Mouse (Mus musculus) MN1 (cell line): ENCODE measurements at regions not wholly inside any gene's neighbourhood (a gene's known extent, or its start where the extent isn't known, plus 50 kb on each side); places are given as distances from the start of the nearest gene placed in this dataset.

Experiments
- DNase-seq: peaks from one replicate; pipeline ENCODE4 v3.0.0-alpha.2; 2016; ENCODE audit warnings: low spot score

DNA sequence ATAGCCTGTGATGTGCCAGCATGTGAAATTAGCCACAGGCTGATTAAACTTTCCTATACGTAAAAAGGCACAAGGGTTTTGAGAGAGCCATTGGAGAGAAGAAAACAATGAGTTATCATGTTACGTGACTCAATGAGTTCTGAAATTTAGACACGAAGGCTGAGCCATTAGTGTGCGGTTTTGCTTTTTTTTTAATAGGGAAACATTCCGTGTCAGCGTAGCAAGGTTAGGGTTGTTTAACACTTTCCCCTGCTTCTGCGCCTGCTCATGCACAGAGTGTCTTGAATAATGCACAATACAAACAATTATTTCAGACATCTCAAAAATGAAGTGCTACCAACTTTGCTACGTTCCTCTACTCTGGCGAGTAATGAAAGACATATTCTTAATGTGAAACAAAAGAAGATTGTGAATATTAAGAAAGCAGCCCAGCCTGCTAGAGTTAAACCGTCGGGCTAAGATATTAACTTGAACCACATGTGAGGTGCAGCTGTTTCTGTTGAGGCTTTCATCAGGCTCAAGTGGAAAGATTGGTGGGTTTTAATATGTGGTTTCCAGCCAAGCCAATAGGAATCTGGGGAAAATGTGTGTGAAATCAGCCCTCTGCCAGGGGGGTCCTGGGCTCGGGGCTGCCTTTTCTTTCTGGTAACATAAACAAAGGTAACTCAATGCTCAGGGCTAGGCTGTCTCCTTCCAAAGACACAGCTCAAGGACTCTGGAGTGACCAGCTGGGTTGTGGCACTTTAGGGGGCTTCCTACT, 287.2 kb downstream of the Slc4a3 start:
- DNase-seq: no peak

- DNase-seq: no peak
Measured at GRCm38 (mm10) chr1:75834361-75834760, 288.3 kb downstream of the Slc4a3 start.

DNA sequence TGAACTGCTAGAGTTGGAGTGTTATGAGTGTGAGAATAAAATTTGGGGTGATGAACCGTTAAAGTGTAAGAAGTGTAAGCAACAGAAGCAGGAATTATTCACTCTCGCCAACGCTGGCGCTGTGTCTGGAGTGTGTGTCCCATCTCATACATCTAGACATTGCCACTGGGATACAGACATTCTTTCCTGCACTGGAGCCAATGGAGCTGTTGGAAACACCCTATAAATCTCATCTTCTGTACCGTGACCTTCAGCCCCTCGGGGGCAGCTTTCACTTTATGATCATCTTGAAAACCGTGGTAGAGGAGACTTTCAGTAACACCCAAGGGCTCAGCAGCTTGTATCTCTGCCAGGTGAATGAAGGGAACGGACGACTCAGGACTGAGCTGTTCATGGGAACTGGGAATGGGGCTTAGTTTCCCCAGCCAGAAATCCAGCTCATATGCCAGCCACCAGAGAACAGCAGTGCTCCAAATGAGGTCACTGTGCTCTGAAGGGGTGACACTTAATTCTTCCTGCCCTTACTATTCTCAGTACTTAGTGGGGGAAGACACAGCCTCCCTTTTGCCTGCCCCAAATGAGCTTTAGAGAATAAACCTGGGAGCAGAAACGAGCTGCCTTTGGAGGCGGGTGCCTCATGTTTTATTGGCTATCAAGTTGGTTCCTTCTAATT, 293.6 kb downstream of the Slc4a3 start:
- no peak for DNase-seq

- no peak for DNase-seq
Measured at GRCm38 (mm10) chr1:75842396-75842795, 296.3 kb downstream of the Slc4a3 start.

DNA sequence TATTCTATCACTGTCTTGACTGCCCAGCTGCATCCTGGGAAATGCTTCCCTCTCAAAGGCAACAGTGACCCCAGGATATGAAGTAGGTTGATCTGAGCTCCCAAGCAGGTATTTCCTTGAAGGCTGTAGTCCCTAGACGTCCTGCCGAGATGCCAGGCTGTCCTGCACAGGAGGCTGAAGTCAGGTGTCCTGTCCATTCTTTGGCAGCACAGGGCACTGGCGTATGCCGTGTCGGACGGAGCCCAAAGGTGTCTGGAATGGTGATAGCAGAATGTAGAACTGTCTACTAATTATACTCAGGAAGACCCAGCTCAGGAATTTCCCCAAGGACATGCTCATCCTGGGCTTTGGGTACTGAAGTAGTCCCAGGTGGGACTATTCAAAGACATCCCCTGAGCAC, 297.3 kb downstream of the Slc4a3 start:
- no peak for DNase-seq

DNA sequence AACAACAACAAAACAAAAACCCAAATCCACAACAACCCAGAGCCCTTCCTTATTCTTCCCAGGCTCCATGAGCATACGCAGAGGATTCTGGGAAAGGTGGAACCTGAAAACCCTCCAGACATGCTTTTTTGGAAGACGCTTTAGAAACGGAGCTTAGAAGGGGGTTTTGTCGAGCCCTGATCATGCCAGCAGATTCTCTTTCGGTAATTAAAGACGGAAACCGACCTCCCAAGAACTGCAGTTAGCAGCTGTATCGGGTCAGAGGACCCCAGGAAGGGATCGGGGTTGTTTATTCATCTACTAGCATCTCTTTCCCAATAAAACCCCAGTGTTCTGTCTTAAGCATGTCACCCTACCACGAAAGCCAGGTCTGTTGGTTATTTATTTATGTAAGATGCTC, 298.1 kb downstream of the Slc4a3 start:
- no peak for DNase-seq

DNA sequence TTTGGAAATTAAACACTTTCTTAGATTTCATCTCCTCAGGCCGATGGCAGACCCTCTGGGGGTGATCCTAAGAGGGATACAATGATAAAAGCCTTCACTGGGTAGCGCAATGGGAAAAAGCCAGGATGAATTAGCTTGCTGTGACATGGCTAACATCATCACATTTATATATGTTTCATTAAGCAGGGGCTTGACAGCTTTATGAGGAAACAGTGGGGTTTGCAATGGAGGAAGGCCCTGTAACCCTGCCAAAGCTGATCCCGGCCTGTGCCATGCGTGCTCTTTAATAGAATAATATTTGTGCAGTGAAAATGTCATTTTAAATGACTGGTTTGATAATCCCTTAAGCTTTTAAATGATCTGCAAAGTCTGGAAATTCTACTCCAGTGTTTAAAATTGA, 298.5 kb downstream of the Slc4a3 start:
- no peak for DNase-seq

DNA sequence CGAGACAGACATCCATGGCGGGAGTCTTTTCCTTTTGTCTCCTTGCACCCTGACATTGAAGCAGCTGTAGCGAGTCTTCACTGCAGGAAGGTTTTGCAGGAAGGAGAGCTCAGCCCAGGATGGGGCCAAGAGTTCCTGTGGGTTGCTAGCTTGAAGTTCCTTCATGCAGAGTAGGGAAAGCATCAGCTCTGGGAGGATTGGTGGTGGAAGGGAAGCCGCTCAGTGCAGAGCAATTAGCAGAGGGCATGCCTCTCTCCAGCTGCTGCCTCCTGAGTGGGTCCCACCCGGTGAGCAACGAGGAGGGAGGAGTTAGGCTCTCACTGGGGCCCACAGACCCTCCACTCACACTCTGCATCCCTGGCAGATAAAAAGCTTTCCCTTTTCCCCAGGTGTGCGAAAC, 298.9 kb downstream of the Slc4a3 start:
- no peak for DNase-seq

DNA sequence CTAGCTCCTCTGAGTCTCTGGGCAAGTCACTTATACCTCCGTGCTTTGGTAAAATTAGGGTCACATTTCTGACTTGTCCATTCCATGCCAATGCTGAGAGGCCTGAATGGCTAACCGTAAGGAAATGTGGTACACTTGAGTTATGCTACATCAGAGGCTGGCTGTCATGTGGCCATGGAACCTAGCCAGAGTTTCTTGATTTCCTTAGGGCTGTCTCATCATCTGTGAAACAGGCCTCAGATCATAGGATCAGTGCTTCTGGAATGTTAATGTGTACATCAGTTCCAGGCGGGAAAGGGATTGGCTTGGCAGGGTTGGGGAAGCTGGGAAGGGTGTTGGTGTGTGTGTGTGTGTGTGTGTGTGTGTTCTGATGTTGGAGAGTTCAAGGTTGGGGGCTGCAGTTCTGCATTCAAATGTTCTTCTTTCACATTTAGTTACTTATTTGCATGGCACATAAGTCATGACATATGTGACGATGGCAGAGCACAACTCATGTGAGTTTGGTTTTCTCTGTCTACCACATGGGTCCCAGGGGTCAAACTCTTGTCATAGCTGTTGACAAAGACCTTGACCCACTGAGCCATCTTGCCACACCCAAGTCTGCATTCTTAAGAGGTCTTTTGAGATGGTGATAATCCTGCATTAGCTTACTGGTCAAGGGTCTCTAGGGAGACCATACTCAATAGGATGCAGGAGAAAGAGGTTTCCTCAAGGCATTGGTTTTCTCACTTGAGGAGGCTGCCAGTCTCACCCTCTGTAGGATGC, 299.9 kb downstream of the Slc4a3 start:
- no peak for DNase-seq

DNA sequence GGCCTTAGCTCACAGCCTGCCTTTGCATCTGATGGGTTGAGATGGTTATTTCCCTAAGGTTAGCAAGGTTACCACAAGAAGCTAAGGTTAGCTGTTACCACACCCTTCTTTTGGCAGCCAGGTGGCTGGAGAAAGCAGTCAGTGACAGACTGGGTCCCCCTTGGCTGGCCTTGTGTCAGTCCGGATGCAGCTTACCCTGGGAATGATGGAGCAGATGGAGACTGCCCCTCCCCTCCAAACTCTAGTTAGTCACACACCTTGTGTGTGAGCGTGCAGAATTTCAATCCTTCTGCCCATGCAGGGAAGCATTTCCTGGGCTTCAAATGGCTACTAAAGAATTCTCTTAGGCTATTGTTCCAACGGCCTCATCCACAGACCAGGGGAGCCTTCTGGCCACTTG, 301.6 kb downstream of the Slc4a3 start:
- no peak for DNase-seq

- DNase-seq: no peak
Measured at GRCm38 (mm10) chr1:75848436-75848835, 302.4 kb downstream of the Slc4a3 start.

DNA sequence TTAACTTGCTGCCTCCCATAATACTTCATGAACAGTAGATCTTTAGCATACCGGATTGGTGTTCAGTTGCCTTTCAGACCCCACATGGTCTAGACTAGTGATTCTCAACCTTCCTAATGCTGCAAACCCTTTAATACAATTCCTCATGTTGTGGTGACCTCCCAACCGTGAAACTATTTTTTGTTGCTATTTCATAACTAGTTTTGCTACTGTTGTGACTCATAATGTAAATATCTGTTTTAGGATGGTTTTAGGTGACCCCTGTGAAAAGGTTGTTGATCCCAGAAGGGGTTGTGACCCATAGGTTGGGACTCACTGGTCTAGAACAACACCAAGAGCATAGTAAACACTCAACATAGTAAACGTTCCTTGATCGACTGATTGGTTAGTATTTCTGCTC, 304.1 kb downstream of the Slc4a3 start:
- no peak for DNase-seq

GRCm38 (mm10) chr1:75858551-75859255, 312.6 kb downstream of the Slc4a3 start:
- DNase-seq: no peak

- DNase-seq: no peak
Measured at GRCm38 (mm10) chr1:75862757-75863156, 316.7 kb downstream of the Slc4a3 start.

DNA sequence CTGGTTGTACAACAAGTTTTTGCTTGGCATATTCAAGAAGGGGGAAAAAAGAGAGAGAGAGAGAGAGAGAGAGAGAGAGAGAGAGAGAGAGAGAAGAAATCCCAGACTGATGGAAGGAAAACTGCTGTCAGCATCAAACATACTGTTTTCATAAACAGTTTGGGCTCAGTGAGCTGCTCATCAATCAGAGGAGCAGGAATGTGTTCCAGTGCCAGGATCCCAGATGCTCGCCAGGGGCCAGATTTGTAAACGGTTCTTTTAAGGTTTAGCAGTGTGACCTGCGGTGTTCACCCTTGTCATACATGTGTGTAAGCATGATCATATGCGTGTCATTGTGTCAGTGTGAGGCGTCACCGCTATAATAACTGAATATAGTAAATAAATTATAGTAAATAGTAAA, 320.5 kb downstream of the Slc4a3 start:
- no peak for DNase-seq

DNA sequence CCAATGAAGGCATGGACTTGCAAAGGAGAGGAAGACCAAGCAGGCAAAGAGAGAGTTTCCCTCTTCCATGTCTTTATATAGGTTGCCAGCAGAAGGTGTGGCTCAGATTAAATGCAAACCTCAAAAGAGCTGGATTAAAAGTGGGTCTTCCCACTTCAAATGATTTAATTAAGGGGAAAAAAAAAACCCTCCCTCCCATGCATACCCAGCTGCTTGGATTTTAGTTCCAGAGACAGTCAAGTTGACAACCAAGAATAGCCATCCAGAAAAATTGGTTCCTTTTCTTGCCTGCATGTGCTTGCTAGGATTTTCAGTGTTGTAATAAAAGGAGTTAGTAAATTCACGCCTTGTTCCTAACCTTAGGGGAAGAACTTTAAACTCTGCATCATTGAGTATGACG, 323.3 kb downstream of the Slc4a3 start:
- DNase-seq: no peak

- DNase-seq: no peak
Measured at GRCm38 (mm10) chr1:75869846-75870245, 323.8 kb downstream of the Slc4a3 start.

DNA sequence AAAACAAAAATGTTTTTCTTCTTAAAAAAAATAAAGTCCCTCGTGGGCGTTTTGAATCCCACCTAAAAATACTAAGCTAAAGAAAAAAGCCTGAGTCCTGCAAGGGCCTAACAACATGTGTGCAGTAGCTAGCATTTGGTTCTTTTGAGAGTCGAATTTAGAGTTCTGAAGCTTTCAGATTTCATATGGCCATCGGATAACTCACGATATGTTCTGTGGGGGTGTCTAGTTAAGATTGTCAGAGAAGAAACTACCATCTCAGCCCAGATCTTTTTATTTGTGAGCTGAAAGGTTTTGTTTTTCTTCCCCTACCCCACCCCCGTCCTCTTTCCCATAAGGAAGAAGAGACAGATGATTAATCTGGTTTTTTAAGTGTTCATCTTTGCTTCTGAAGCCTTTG, 327.8 kb downstream of the Slc4a3 start:
- DNase-seq: no peak

DNA sequence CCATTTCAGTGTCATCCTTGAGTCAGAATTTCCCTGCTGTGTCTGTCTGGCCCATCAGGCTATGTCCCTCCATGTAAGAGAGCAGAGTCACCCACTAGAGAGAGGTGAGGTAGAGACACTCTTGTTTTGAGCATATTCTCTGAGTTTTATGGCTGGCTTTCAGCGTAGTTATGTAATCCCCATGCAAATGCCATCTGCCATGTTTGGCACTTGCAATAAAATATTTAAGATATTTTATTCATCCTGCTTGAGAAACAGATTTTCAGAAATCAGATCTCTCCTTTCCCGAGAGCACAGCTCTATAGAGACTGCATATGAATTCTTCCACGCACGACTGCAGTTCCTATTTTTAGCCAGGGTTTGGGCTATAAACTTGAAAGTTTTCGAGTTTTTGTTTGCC, 331.1 kb downstream of the Slc4a3 start:
- DNase-seq: no peak

GRCm38 (mm10) chr1:75885632-75886031, 339.6 kb downstream of the Slc4a3 start:
- DNase-seq: no peak

DNA sequence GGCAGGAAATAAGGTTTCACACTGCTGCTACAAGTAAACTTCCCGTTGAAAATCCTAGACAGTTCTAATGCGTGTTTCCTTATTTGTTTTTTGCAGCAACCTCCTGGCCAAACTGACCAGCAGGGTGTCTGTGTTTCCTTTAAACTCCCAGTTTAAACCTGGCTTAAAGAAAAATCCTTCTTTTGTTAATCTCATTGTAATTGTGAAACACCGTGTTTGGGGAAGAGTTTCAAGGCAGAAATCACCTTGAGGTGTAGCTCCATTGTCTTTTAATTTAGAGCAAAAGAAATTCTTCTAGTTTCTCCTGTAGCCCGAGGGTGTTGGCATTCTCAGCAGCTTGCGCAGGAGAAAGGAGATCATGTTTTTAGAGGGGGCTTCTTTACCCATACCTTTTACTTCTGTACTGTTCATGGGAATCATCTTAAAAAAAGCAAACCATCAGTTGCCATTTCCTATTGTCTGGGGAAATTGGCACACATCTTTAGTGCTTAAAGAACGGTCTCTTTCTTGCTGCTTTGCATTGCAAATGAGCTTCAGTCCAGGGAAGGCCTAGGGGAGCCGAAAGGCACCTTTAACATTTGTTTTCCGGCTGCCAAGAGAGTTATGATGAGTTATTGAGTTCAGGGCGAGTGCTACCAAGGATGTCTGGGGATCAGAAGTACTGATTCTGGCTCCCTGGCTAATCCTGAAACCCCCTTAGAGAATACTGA, 342.6 kb downstream of the Slc4a3 start:
- DNase-seq: no peak
